Mouse (Mus musculus): ENCODE measurements around the gene Snx6. TPM values are rescaled to one million over a fixed set of nuclear protein-coding genes. Genes with fewer than 3 reads are reported as not detected.
"Not testable (repeated sequence)": the region's sequence is repeated elsewhere in the genome, so short reads cannot be mapped to it uniquely, and the experiment has no call there.

Snx6 gene
- polyA plus RNA-seq, 1 experiment from 2014 or later, result 162 TPM

DNA sequence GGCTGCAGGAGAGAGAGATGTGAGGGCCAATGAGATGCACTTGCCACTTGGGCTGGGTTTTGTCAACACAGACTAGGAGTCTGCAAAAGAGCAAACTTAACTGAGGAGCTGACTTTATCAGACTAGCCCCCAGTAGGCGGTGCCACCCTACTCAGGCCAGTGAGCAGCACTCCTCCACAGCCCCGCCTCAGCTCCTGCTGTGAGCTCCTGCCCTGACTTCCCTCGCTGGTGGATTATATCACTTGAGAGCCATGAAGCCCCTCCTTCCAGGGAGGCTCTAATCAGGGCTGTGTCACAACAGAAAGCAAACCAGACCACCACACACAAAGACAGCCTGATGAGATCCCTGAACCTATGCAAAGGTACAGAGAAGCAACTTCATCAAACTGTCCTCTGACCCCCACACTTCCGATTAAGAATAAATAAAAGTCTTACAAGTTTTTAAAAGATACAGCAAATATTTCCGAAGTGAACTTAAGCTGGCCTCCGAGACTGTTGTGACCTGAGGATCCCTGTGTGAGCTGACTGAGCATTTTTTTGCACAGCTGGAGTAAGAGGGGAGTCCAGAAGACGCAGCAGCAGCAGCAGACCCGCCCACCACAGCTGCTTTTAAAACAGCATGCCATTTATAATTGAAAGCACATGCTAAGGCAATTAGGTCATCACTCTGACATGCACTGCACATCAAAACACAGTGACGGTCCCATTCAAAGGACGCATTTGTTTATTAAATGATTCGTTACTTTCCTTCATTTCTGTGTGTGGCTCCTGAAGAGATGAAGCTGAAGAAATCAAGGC is 6.0 kb downstream of the Snx6 start:
- H3K36me3 ChIP-seq, result peaks cover 14% of the 10 kb centered on the region; the same call in 1 of the 2 replicates
- peak overlapping the region; percentile 30 for H3K4me3 ChIP-seq
- H3K27me3 ChIP-seq (ENCODE audit: insufficient read depth, poor library complexity, severe bottlenecking), result no peaks in the 10 kb centered on the region
- peak overlapping the region; percentile 47; the same call in 1 of the 2 replicates for H3K27ac ChIP-seq
- peaks cover 48% of the 10 kb centered on the region for H3K4me1 ChIP-seq
- DNase-seq (ENCODE audit: low spot score), result peak; percentile 92
- WGBS, result 14% methylated on average over 11 of the region's 11 CpGs
- no peaks in the 10 kb centered on the region for H3K9me3 ChIP-seq

DNA sequence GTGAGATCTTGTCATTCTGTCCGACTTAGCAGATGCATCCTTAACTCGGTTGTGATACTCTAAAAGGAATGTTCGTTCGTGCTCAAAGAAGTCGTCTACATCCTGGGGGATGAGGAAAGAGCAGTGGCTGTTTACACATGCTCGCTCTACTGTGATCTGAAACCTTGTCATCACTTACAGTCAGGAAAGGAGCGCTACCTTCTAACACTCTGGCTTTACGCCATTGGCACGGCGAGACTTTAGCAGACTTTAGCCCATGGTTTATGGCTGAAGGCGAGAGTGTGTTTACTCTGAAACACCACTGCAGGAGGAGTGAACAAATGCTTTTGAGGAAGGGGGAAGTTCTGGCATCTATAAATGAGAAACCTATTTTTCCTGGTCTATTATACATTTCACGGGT is 31.9 kb downstream of the Snx6 start:
- no peak overlapping the region for H3K4me3 ChIP-seq
- no peaks in the 10 kb centered on the region for H3K9me3 ChIP-seq
- no peak for DNase-seq (ENCODE audit: low spot score)
- H3K4me1 ChIP-seq, result no peaks in the 10 kb centered on the region
- H3K36me3 ChIP-seq, result peaks cover 91% of the 10 kb centered on the region
- no peaks in the 10 kb centered on the region for H3K27me3 ChIP-seq (ENCODE audit: insufficient read depth, poor library complexity, severe bottlenecking)
- WGBS, result 84% methylated on average over 12 of the region's 12 CpGs
- no peak overlapping the region for H3K27ac ChIP-seq

DNA sequence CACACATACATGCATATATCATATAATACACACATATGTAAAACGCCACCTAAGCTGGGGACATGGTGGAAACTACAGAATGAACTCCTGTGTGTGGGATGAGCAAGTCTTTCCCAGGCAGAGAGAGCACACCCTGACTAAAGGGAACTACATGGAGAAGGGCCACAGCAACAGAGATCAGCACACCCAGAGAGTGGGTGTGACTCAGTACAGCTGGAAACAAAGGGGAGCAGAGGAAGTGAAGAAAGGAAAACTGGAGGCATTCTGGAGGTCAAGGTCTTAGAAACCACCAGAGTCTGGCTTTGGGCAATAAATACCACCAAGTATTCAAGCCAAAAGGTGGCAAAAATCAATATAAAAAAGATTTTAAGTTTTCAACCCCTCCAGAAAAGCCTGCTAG is 34.8 kb downstream of the Snx6 start:
- H3K4me3 ChIP-seq, result no peak overlapping the region
- H3K27me3 ChIP-seq (ENCODE audit: insufficient read depth, poor library complexity, severe bottlenecking), result no peaks in the 10 kb centered on the region
- no peak overlapping the region for H3K27ac ChIP-seq
- DNase-seq (ENCODE audit: low spot score), result no peak
- H3K9me3 ChIP-seq, result no peaks in the 10 kb centered on the region
- H3K36me3 ChIP-seq, result peaks cover 89% of the 10 kb centered on the region
- H3K4me1 ChIP-seq, result no peaks in the 10 kb centered on the region
- 82% methylated on average over 1 of the region's 1 CpGs for WGBS

DNA sequence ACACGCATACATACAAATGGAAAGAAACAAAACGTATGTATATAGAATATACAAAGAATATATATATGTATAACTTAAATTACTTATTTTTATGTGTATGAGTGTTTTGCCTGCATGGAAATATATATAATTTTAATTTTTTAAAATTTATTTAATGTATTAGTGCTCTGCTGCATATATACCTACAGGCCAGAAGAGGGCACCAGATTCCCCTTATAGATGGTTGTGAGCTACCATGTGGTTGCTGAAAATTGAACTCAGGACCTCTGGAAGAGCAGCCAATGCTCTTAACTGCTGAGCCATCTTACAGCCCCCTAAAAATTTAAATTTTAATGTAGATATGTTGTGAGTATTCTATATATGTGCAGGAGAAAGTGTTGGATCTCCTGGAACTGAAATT is 36.7 kb downstream of the Snx6 start:
- no peak overlapping the region for H3K27ac ChIP-seq
- WGBS, result 85% methylated on average over 2 of the region's 2 CpGs
- H3K36me3 ChIP-seq, result peaks cover 86% of the 10 kb centered on the region
- no peaks in the 10 kb centered on the region for H3K4me1 ChIP-seq
- H3K27me3 ChIP-seq (ENCODE audit: insufficient read depth, poor library complexity, severe bottlenecking), result no peaks in the 10 kb centered on the region
- DNase-seq (ENCODE audit: low spot score), result no peak
- no peak overlapping the region for H3K4me3 ChIP-seq
- no peaks in the 10 kb centered on the region for H3K9me3 ChIP-seq

DNA sequence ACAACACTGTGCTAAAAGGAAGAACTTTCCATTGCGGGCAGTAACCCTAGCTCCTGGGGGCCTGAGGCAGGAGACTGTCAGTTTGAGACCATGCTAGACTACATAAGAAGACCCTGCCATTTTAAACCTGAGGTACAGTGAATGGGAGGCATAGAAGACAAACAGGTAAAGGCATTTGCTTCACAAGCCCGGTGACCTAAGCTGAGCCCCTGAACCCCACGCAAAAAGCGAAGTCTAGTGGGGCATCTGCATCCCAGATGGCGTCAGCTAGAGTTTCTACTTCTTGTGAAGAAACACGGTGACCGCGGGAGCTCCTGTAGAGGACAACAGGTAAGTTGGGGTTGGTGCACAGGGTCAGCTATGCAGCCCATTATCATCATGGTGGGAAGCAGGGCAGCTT is 46.9 kb downstream of the Snx6 start:
- no peaks in the 10 kb centered on the region for H3K27me3 ChIP-seq (ENCODE audit: insufficient read depth, poor library complexity, severe bottlenecking)
- H3K36me3 ChIP-seq, result peaks cover 77% of the 10 kb centered on the region
- H3K27ac ChIP-seq, result no peak overlapping the region
- WGBS, result 94% methylated on average over 8 of the region's 8 CpGs
- no peaks in the 10 kb centered on the region for H3K9me3 ChIP-seq
- H3K4me3 ChIP-seq, result no peak overlapping the region
- DNase-seq (ENCODE audit: low spot score), result no peak
- H3K4me1 ChIP-seq, result peaks cover 7% of the 10 kb centered on the region; the same call in 1 of the 2 replicates

DNA sequence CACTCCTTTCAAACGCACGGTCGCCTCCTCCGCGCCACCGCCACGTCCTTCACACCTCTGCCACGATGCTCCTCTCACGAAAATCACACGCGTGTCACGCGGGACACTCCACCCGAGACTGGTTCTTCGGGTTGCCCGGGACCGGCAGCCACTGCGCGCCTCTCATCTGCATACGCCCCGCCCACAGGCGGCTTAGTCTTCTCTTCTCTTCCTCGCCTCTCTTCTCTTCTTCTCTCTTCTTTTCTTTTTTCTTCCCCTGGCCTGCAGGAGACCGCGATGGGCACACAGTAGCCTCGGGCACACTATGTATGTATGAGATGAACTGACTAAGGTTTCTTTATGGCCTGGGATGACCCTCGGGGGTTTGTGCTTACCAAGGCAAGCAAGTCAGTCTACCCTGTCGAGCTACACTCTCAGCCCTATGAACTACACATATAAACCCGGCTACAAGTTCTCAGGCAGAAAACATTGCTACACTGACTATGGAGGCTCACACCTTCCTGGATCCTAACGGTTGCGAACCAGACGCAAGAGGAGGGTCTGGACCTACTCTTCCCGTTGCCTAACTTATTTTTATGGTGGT is 56.8 kb downstream of the Snx6 start:
- DNase-seq (ENCODE audit: low spot score); H3K4me1 ChIP-seq; H3K4me3 ChIP-seq; H3K9me3 ChIP-seq; H3K27me3 ChIP-seq (ENCODE audit: insufficient read depth, poor library complexity, severe bottlenecking); H3K36me3 ChIP-seq; H3K27ac ChIP-seq: not testable (repeated sequence)
- WGBS, result under 1% methylated on average over 13 of the region's 33 CpGs

DNA sequence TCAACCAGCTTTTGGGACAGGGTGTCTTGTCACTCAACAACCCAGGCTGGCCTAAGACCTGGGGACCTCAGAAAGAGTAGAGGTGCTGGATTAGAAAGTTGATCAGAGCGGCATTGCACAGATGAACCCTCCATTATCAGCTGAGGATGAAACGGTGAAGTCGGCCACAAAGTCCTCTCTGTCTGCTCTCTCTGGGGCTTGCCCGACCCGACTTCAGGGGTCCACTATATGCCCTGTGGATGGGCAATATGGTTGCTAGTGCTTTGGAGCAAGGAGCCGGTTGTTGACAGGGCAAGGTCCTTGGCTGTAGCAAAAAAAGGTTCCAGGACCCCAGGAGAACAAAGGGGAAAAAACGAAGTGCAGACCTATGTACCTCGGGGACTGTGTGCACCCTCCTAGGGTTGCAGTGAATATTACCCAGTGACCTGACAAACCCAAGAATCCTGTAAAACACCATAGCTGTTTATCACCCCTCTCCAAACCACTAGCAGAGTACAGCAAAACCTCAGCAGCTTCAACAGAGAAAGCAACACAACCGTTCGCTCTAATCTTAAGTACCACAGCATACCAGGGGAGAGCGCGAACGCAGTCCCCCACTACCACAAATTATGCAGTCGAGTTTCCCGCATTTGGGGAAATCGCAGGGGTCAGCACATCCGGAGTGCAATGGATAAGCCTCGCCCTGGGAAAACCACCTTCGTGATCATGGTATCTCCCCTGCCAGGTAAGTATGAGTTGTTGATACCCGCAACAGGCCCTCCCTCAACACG is 57.4 kb downstream of the Snx6 start:
- not testable (repeated sequence) for H3K9me3 ChIP-seq; H3K36me3 ChIP-seq; H3K27ac ChIP-seq; H3K27me3 ChIP-seq (ENCODE audit: insufficient read depth, poor library complexity, severe bottlenecking); H3K4me3 ChIP-seq; H3K4me1 ChIP-seq; DNase-seq (ENCODE audit: low spot score)
- no CpG with 5 or more reads among the region's 21 CpGs for WGBS

DNA sequence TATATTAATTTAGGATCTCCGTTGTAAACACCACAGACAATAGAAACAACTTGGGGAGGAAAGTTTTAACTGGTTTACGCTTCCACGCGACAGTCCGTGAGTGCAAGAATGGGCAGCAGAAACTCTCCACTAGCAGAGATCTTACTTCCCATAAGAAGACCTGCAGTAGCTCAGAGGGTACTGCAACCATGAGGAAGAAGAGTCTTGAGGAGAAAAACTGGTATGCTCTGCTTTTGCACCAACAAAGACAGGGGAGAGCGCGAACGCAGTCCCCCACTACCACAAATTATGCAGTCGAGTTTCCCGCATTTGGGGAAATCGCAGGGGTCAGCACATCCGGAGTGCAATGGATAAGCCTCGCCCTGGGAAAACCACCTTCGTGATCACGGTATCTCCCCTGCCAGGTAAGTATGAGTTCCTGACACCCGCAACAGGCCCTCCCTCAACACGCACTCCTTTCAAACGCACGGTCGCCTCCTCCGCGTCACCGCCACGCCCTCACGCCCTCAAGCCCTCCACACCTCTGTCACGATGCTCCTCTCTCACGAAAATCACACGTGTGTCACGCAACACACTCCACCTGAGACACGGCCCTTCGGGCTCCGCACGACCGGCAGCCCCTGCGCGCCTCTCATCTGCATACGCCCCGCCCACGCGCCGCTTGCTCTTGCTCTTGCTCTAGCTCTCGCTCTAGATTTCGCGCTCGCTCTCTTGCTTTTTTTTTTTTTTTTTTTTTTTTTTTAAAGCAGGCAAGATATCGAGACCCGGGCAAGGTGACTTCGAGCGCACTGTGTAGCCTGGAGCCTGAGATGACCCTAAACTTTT is 61.0 kb downstream of the Snx6 start:
- not testable (repeated sequence) for H3K27me3 ChIP-seq (ENCODE audit: insufficient read depth, poor library complexity, severe bottlenecking); DNase-seq (ENCODE audit: low spot score); H3K27ac ChIP-seq; H3K36me3 ChIP-seq; H3K4me1 ChIP-seq; H3K4me3 ChIP-seq; H3K9me3 ChIP-seq
- 0% methylated on average over 11 of the region's 49 CpGs for WGBS

DNA sequence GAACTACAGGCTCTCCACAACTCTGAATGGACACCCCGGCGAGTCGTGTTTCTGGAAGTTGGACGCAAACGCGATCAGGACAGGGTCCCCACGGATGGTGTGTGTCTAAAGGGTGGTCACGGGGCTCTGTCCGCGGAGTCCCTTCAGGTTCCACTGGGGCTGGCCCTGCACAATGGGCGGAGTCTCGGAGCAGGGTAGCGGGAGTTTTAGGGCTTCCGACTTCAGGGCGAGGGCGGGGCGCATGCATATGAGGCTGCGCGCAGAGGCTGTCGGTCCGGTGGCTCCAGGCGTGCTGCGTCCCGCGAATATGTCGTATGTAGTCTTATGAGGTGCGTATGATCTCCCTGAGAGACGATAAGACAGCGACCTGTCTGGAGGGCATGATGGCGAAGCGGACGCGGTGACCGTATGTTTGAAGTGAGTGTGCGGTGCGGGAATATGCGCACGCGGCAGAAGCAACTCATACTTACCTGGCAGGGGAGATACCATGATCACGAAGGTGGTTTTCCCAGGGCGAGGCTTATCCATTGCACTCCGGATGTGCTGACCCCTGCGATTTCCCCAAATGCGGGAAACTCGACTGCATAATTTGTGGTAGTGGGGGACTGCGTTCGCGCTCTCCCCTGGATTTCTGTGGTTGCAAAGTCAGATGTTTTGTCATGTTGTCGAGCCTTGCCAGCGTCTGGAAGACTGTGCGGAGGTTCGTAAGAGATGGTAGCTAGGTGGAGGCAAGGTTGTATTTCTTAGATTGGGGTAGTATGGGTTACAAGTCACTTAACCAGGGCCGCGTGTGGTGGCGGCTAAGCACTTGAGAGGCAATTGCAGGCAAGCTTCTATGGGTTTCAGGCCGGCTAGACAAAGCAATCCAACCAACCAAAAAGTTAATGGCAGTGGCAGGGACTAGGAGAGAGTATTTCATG is 66.1 kb downstream of the Snx6 start:
- not testable (repeated sequence) for H3K9me3 ChIP-seq; H3K27me3 ChIP-seq (ENCODE audit: insufficient read depth, poor library complexity, severe bottlenecking); H3K4me3 ChIP-seq; H3K4me1 ChIP-seq; H3K36me3 ChIP-seq; DNase-seq (ENCODE audit: low spot score); H3K27ac ChIP-seq
- WGBS, result no CpG with 5 or more reads among the region's 56 CpGs

DNA sequence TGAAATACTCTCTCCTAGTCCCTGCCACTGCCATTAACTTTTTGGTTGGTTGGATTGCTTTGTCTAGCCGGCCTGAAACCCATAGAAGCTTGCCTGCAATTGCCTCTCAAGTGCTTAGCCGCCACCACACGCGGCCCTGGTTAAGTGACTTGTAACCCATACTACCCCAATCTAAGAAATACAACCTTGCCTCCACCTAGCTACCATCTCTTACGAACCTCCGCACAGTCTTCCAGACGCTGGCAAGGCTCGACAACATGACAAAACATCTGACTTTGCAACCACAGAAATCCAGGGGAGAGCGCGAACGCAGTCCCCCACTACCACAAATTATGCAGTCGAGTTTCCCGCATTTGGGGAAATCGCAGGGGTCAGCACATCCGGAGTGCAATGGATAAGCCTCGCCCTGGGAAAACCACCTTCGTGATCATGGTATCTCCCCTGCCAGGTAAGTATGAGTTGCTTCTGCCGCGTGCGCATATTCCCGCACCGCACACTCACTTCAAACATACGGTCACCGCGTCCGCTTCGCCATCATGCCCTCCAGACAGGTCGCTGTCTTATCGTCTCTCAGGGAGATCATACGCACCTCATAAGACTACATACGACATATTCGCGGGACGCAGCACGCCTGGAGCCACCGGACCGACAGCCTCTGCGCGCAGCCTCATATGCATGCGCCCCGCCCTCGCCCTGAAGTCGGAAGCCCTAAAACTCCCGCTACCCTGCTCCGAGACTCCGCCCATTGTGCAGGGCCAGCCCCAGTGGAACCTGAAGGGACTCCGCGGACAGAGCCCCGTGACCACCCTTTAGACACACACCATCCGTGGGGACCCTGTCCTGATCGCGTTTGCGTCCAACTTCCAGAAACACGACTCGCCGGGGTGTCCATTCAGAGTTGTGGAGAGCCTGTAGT is 76.4 kb downstream of the Snx6 start:
- not testable (repeated sequence) for H3K27ac ChIP-seq, H3K4me3 ChIP-seq
- WGBS, result no CpG with 5 or more reads among the region's 56 CpGs

DNA sequence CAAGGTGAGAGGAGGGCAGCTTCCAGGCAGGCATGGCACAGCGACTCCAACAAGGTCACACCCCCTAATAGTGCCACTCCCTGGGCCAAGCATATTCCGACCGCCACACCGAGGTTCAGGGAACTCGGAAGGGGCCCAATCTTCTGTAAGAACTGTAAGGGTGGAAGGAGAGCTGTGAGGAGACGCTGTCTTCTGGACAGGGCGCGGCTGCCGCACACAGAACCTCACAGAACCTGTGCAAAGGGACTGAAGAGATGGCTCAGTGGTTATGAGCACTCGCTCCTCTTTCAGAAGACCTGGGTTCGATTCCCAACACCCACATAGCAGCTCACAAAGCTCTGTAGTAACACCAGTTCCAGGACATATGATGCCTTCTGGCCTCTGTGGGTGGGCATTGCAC is 78.0 kb downstream of the Snx6 start:
- WGBS, result 67% methylated on average over 6 of the region's 11 CpGs
- H3K4me1 ChIP-seq; H3K9me3 ChIP-seq; H3K27me3 ChIP-seq (ENCODE audit: insufficient read depth, poor library complexity, severe bottlenecking); H3K36me3 ChIP-seq; H3K27ac ChIP-seq; H3K4me3 ChIP-seq; DNase-seq (ENCODE audit: low spot score): not testable (repeated sequence)

More for the DNA sequence above, 76.4 kb downstream of the Snx6 start:
- not testable (repeated sequence) for H3K36me3 ChIP-seq; DNase-seq (ENCODE audit: low spot score); H3K4me1 ChIP-seq; H3K27me3 ChIP-seq (ENCODE audit: insufficient read depth, poor library complexity, severe bottlenecking); H3K9me3 ChIP-seq
